Mouse (Mus musculus): ENCODE results near the gene Med16.

DNA sequence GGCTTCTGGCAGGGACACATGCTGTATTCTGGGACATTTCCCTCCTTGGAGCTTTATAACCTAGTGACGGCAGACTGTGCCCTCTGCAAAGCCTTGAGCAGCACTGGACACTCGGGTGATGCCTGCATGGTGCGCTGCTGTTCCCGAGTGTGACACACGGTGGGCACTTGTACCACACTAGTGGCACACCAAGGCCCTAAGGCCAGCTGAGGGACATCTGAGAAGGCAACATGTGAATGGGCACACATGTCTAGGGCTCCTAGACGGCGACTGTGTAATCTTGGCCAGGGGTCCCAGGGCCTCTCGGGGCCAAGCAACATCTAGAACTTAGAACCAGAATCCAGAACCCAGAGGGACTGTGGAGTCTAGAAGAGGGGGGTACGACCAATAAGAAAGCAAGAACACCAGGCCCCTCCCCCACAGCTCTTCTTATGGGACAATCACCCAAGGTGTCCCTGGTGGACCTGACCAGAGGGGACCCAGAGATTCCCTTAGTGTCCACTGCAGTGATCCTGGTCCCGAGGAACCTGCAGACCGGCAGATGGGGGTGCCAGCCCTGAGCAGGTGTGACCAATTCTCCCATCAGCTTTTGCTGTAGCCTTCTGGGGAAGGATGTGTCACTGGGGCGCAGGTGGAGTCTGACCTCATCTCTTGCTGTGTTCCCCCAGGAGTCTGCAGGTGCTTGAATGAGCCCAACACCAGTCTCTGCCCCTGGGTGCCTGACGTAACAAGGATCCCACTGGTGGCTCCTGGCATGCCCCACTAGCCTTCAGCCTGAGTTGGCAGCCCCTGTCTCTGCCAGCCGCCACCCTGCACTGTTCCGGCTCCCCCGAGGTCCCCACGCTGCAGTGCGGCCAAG, 21.5 kb upstream of the Med16 start:
- TF ChIP-seq POLR2A (IDR thresholded peaks at IDR 0.05; ENCODE audit: control insufficient read depth, low read depth, low read length) (0 out of 2 replicates have a peak, but pooled peaks have one; percentile 55), CTCF (IDR thresholded peaks at IDR 0.05; ENCODE audit: control insufficient read depth, insufficient read depth, insufficient replicate concordance, low read depth, low read length) (no peak)

All from testis, adult 2 months (tissue).